Mouse (Mus musculus) intestine, embryonic 14.5 days (tissue): ENCODE results near the gene Gm28168. TPM values are rescaled to one million over a fixed set of nuclear protein-coding genes. Genes with fewer than 3 reads are reported as not detected.
"Not testable (repeated sequence)": the region's sequence is repeated elsewhere in the genome, so short reads cannot be mapped to it uniquely, and the experiment has no call there.

Source experiments
- ATAC-seq: fragments of 200-750 bp; cut with Nextera tagmentation; replicated peaks from 2 replicates; pipeline ENCODE4 v1.8.0; 2017; ENCODE audit warnings: low read depth, moderate number of reproducible peaks, moderate TSS enrichment, moderate library complexity; ENCODE audit not compliant: low FRiP score, low TSS enrichment
- DNase-seq: peaks from one replicate; pipeline ENCODE4 v3.0.0-alpha.2; 2018; ENCODE audit warnings: low spot score
- H3K27ac ChIP-seq: fragments of 300-500 bp; sonication (generic); 2 replicates; pipeline ENCODE4 v1.5.1; 2014; ENCODE audit warnings: low read depth, mild to moderate bottlenecking, control low read depth
- H3K27me3 ChIP-seq: fragments of 300-500 bp; sonication (generic); replicated peaks from 2 replicates; pipeline ENCODE4 v1.6.1; 2014; ENCODE audit warnings: low read length, control low read depth; ENCODE audit not compliant: control insufficient read depth, insufficient read depth
- H3K36me3 ChIP-seq: fragments of 300-500 bp; sonication (generic); 2 replicates; pipeline ENCODE4 v1.6.1; 2014; ENCODE audit warnings: low read length, control low read depth; ENCODE audit not compliant: control insufficient read depth, insufficient read depth
- H3K4me1 ChIP-seq: fragments of 300-500 bp; sonication (generic); replicated peaks from 2 replicates; pipeline ENCODE4 v1.6.1; 2014; ENCODE audit warnings: low read length, control low read depth, mixed read lengths; ENCODE audit not compliant: control insufficient read depth, insufficient read depth
- H3K4me2 ChIP-seq: fragments of 300-500 bp; sonication (generic); 2 replicates; pipeline ENCODE4 v1.6.1; 2014; ENCODE audit warnings: low read length
- H3K4me3 ChIP-seq: fragments of 300-500 bp; sonication (generic); 2 replicates; pipeline ENCODE4 v1.5.1; 2014; ENCODE audit warnings: low read depth, low read length, control low read depth, mixed read lengths
- H3K9ac ChIP-seq: fragments of 300-500 bp; sonication (generic); 2 replicates; pipeline ENCODE4 v1.6.1; 2014; ENCODE audit warnings: mild to moderate bottlenecking, low read length
- H3K9me3 ChIP-seq: fragments of 300-500 bp; sonication (generic); 2 replicates; pipeline ENCODE4 v1.6.1; 2016; ENCODE audit warnings: low read length, control low read depth; ENCODE audit not compliant: control insufficient read depth
- WGBS: fragments of 180-500 bp; shearing (Covaris S2); extraction: QIAGEN DNeasy Blood & Tissue Kit; methylation state at CpG from one replicate; pipeline ENCODE4 v1.1.7; 2014; 5-methylcytosine and 5-hydroxymethylcytosine counted together
- polyA plus RNA-seq: library from polyadenylated mRNA; unstranded; fragments of >200 nt; fragmentation: Nextera tagmentation; extraction: Ambion mirVana; gene quantifications from 2 replicates; pipeline ENCODE4 v1.2.1, GENCODE M21; 2014

The Gm28168 gene
- not detected in 2 replicates for polyA plus RNA-seq

DNA sequence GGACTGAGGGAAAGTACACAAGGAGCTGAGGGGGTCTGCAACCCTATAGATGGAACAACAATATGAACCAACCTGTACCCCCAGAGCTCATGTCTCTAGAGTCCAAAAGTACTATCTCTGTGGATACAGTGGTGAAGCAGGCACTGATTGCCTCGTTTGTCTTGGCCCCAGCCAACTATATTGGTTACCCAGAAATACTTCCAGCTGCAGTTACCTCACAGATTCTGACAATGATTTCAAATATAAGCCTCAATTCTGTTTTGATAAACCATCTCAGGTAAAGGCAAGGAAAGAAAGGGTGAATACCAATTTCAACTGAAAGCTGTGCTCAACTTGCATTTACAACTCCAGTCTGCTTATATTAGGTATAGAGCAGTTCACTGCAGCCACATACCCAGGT is at the start of gene Gm28168:
Gene Gm28168 (plus strand): TSS at position 301 of the 400 bp plus-strand sequence.
- H3K27ac ChIP-seq, H3K9me3 ChIP-seq, H3K27me3 ChIP-seq, ATAC-seq, H3K4me3 ChIP-seq, H3K9ac ChIP-seq, H3K36me3 ChIP-seq, H3K4me2 ChIP-seq, H3K4me1 ChIP-seq, DNase-seq: not testable (repeated sequence)
- WGBS = 77% methylated on average over 1 of the region's 1 CpGs

DNA sequence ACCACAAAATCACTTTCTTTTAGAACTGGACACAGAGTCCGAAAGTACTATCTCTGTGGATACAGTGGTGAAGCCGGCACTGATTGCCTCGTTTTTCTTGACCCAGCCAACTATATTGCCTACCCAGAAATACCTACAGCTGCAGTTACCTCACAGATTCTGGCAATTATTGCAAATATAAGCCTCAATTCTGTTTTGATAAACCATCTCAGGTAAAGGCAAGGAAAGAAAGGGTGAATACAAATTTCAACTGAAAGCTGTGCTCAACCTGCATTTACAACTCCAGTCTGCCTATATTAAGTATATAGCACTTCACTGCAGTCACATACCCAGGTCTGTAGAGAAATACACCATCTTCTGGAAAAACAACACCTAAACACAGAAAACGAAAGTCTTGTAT is 37.8 kb downstream of the Gm28168 start, which contains the start of gene Gm7145:
Gene Gm7145 (plus strand): TSS at position 301 of the 400 bp plus-strand sequence.
- 77% methylated on average over 4 of the region's 4 CpGs for WGBS
- ATAC-seq = no peak
- H3K9ac ChIP-seq = no peak within 1 kb of the TSS

More for the DNA sequence above, 37.8 kb downstream of the Gm28168 start, which contains the start of gene Gm7145:
- H3K27me3 ChIP-seq = no peaks in the 10 kb centered on the region
- no peak within 1 kb of the TSS for H3K27ac ChIP-seq
- H3K4me2 ChIP-seq = no peak within 1 kb of the TSS
- no peaks in the 10 kb centered on the region for H3K36me3 ChIP-seq
- no peaks in the 10 kb centered on the region for H3K4me1 ChIP-seq
- no peaks in the 10 kb centered on the region for H3K9me3 ChIP-seq
- no peak for DNase-seq
- H3K4me3 ChIP-seq = no peak within 1 kb of the TSS

Other genes starting within 250 kb of the Gm28168 start
- not detected in 2 replicates for gene Gm28363, start 230.9 kb upstream of the Gm28168 start, polyA plus RNA-seq
- not detected in 2 replicates for gene B020011L13Rik, start 146.9 kb upstream of the Gm28168 start, polyA plus RNA-seq
- gene Gm28360, start 97.9 kb upstream of the Gm28168 start, polyA plus RNA-seq = not detected in 2 replicates
- gene Gm7145, start 37.9 kb downstream of the Gm28168 start, polyA plus RNA-seq = not detected in 2 replicates
- gene Gm29106, start 248.5 kb downstream of the Gm28168 start, polyA plus RNA-seq = 0.04 and 0.19 TPM in 2 replicates